Mouse (Mus musculus) gastrocnemius, postnatal 4 days (tissue): ENCODE measurements around the gene Akap14. TPM values are rescaled to one million over a fixed set of nuclear protein-coding genes. Genes with fewer than 3 reads are reported as not detected.
"Not testable (repeated sequence)": the region's sequence is repeated elsewhere in the genome, so short reads cannot be mapped to it uniquely, and the experiment has no call there.

Experiments used
- DNase-seq, 2 experiments: peaks; one replicate each; pipeline ENCODE4 v3.0.0; 2021 to 2022; ENCODE audit warnings: low spot score in 2 of 2, mixed read lengths in 2 of 2
- long read RNA-seq, 2 experiments: library from polyadenylated mRNA; stranded (forward); transcript quantifications; one replicate each; pipeline ENCODE4 v2.0.0; 2021
- total RNA-seq, 2 experiments: library from RNA; stranded (reverse); gene quantifications; 2 replicates each; pipeline ENCODE4 v1.2.3; 2021

The Akap14 gene
- not detected for total RNA-seq
- long read RNA-seq, experiment 1 = 0 reads
- long read RNA-seq, experiment 2 = 0 reads

- no peak for DNase-seq
Measured at GRCm38 (mm10) chrX:37168742-37169141, at the start of gene Akap14. Akap14 (minus strand) TSS chrX:37168842.

GRCm38 (mm10) chrX:37210941-37211340, 42.3 kb upstream of the Akap14 start, which contains the start of gene Gm9:
Gm9 (minus strand) TSS chrX:37211041.
- DNase-seq = no peak

GRCm38 (mm10) chrX:37198676-37199075, 30.0 kb upstream of the Akap14 start:
- DNase-seq = no peak

GRCm38 (mm10) chrX:37191744-37192379, 23.2 kb upstream of the Akap14 start:
- DNase-seq = no peak

GRCm38 (mm10) chrX:37191105-37191743, 22.6 kb upstream of the Akap14 start, which contains the start of the genes Ndufa1 and Rnf113a1:
Ndufa1 (minus strand) TSS chrX:37191163.
Rnf113a1 (plus strand) TSS chrX:37191245.
- DNase-seq = peak; percentile 68 to 80

GRCm38 (mm10) chrX:37190755-37191104, 22.1 kb upstream of the Akap14 start:
- DNase-seq = no peak

- not testable (repeated sequence) for DNase-seq
Measured at GRCm38 (mm10) chrX:37184401-37184800, 15.8 kb upstream of the Akap14 start.

- no peak for DNase-seq
Measured at GRCm38 (mm10) chrX:37167085-37167484, 1.6 kb downstream of the Akap14 start.

GRCm38 (mm10) chrX:37163115-37163514, 5.5 kb downstream of the Akap14 start:
- no peak for DNase-seq

GRCm38 (mm10) chrX:37161169-37161568, 7.5 kb downstream of the Akap14 start:
- no peak for DNase-seq

- no peak for DNase-seq
Measured at GRCm38 (mm10) chrX:37157839-37158238, 10.8 kb downstream of the Akap14 start.

GRCm38 (mm10) chrX:37144954-37145353, 23.7 kb downstream of the Akap14 start:
- DNase-seq = no peak

GRCm38 (mm10) chrX:37144498-37144897, 24.1 kb downstream of the Akap14 start:
- DNase-seq = not testable (repeated sequence)

- DNase-seq = no peak
Measured at GRCm38 (mm10) chrX:37141732-37142131, 26.9 kb downstream of the Akap14 start.

GRCm38 (mm10) chrX:37126671-37127358, 41.8 kb downstream of the Akap14 start, which contains the start of gene Nkap:
Nkap (plus strand) TSS chrX:37126795.
- DNase-seq = peak; percentile 21 to 57

GRCm38 (mm10) chrX:37125511-37125910, 43.1 kb downstream of the Akap14 start:
- DNase-seq = no peak

GRCm38 (mm10) chrX:37120212-37120611, 48.4 kb downstream of the Akap14 start:
- DNase-seq = no peak

- no peak for DNase-seq
Measured at GRCm38 (mm10) chrX:37119585-37119984, 49.1 kb downstream of the Akap14 start.

- DNase-seq = no peak
Measured at GRCm38 (mm10) chrX:37117085-37117484, 51.6 kb downstream of the Akap14 start.

GRCm38 (mm10) chrX:37110881-37111193, 57.8 kb downstream of the Akap14 start:
- DNase-seq = no peak

- peak; percentile 63 to 81 for DNase-seq
Measured at GRCm38 (mm10) chrX:37110193-37110880, 58.3 kb downstream of the Akap14 start, which contains the start of gene Upf3b. Upf3b (minus strand) TSS chrX:37110322.
